Mouse (Mus musculus) macrophage (primary cell): ENCODE results near the gene Casq2. TPM values are rescaled to one million over a fixed set of nuclear protein-coding genes. Genes with fewer than 3 reads are reported as not detected.

Source experiments
- H3K27ac ChIP-seq: fragments of 350-480 bp; formaldehyde crosslinking; 2 replicates; pipeline ENCODE4 v1.9.0; 2021
- H3K36me3 ChIP-seq: fragments of 350-480 bp; formaldehyde crosslinking; 2 replicates; pipeline ENCODE4 v1.9.0; 2021; ENCODE audit errors: inconsistent target
- H3K4me3 ChIP-seq: fragments of 350-480 bp; formaldehyde crosslinking; 2 replicates; pipeline ENCODE4 v1.9.0; 2021; ENCODE audit errors: inconsistent target
- H3K79me2 ChIP-seq: fragments of 350-480 bp; formaldehyde crosslinking; 2 replicates; pipeline ENCODE4 v1.9.0; 2021; ENCODE audit errors: inconsistent target
- WGBS: methylation state at CpG from one replicate; pipeline ENCODE4 v1.1.7; 2026; ENCODE audit warnings: inconsistent platforms; ENCODE audit not compliant: missing documents; 5-methylcytosine and 5-hydroxymethylcytosine counted together
- polyA plus RNA-seq: library from polyadenylated mRNA; stranded (reverse); fragments of 250-400 nt; gene quantifications from 3 replicates; pipeline ENCODE4 v1.2.4, GENCODE M21; 2018; ENCODE audit warnings: inconsistent platforms

The Casq2 gene
- polyA plus RNA-seq, 1 experiment from 2014 or later: not detected

DNA sequence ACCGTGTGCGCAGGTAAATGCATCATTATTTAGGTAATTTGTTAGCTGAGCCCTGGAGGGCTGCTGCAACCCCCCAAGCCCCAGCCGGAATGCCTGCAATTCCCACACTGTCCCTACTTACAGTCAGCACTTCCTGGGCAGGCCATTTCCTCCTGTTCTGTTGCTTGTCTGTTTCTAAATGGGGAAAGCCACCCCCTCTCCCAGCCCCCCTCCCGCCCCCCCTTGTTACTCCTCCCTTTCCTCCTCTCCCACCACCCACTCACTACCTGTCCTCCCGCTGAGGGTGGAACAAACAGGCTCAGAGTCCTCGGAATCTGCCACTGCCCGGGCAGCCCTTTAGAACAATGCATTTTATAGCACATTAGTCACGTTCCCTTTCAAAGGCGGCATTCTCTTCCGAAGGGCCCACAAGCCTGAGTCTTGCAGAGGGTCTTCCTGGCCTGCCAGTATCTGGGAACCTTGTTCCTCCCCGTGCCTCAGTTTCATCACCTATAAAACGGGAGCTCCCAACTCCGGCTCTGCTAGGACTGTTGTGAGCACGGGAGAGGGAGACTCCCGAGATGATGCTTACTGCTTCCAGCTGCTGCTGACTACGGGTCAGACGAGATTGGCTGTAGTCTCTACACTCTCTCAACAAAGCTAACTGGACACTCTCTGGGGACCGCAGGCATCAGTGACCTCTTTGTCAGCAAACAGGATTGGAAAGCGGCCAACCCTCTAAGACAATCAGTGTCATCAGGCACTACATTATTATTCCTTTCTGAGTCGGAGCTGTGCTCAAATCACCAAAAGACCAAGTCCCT, 107.5 kb downstream of the Casq2 start:
- 22% methylated on average over 19 of the region's 20 CpGs for WGBS
- Histone ChIP-seq H3K27ac (no peak overlapping the region), H3K79me2 (no peaks in the 10 kb centered on the region), H3K36me3 (no peaks in the 10 kb centered on the region), H3K4me3 (no peak overlapping the region)

DNA sequence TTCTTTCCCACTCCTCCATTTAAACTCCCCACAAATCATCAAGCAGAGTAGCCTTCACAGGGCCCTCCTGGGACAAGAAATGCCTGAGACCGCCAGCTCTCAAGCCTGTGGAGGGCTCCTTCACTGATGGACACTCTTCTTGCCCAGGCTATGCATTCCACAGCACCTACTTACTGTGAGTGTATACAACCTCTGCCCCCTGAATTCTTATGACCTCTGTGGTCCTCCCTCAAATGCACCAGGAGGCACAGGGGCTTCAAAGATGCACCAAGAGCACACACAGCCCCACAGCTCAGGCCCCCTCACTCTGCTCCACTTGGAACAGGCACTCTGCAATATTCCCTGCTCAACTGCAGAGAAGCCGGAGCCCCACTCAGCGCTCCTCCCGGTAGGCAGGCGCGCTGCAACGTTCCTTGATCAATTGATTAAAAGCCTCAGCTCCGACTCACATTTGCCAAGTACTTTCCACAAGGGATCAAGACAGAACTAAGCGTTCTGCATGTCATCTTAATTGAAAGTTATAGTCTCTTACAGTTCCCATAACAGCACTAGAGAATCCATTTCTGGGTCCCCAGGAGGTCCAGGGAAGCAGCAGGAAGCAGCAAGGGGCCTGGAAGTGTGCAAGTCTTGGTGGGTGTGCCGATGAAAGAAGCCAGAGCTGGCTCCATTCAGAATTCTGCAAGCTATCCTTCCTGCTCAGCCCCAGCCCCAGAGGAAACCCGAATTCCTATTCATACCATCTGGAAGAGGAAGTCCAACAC, 108.3 kb downstream of the Casq2 start:
- Histone ChIP-seq H3K79me2 (no peaks in the 10 kb centered on the region), H3K27ac (no peak overlapping the region), H3K4me3 (no peak overlapping the region), H3K36me3 (no peaks in the 10 kb centered on the region)
- WGBS: 22% methylated on average over 11 of the region's 11 CpGs

- Histone ChIP-seq H3K79me2 (no peaks in the 10 kb centered on the region), H3K36me3 (no peaks in the 10 kb centered on the region), H3K4me3 (no peak overlapping the region), H3K27ac (no peak overlapping the region)
- 73% methylated on average over 2 of the region's 2 CpGs for WGBS
These were observed 109.5 kb downstream of the Casq2 start for GRCm38 (mm10) chr3:102195762-102196161.

Other genes with a start within 250 kb of the Casq2 start
- gene Mab21l3, start 237.5 kb upstream of the Casq2 start, polyA plus RNA-seq: 0.11 to 0.26 TPM (median 0.14 TPM) in 3 replicates
- 0.74 to 2.5 TPM (median 1.8 TPM) in 3 replicates for gene Slc22a15, start 162.0 kb upstream of the Casq2 start, polyA plus RNA-seq
- not detected in 3 replicates for gene Nhlh2, start 76.3 kb upstream of the Casq2 start, polyA plus RNA-seq
- gene Vangl1, start 118.3 kb downstream of the Casq2 start, polyA plus RNA-seq: 0.09 to 1.6 TPM (median 0.65 TPM) in 3 replicates